Mouse (Mus musculus): ENCODE results near the gene Zscan25. TPM values are rescaled to one million over a fixed set of nuclear protein-coding genes. Genes with fewer than 3 reads are reported as not detected.
"Not testable (repeated sequence)": the region's sequence is repeated elsewhere in the genome, so short reads cannot be mapped to it uniquely, and the experiment has no call there.

Zscan25 gene
- 0.25 and 0.95 TPM in 2 replicates for polyA plus RNA-seq (2016; fragmentation: Nextera tagmentation; extraction: Ambion mirVana)

DNA sequence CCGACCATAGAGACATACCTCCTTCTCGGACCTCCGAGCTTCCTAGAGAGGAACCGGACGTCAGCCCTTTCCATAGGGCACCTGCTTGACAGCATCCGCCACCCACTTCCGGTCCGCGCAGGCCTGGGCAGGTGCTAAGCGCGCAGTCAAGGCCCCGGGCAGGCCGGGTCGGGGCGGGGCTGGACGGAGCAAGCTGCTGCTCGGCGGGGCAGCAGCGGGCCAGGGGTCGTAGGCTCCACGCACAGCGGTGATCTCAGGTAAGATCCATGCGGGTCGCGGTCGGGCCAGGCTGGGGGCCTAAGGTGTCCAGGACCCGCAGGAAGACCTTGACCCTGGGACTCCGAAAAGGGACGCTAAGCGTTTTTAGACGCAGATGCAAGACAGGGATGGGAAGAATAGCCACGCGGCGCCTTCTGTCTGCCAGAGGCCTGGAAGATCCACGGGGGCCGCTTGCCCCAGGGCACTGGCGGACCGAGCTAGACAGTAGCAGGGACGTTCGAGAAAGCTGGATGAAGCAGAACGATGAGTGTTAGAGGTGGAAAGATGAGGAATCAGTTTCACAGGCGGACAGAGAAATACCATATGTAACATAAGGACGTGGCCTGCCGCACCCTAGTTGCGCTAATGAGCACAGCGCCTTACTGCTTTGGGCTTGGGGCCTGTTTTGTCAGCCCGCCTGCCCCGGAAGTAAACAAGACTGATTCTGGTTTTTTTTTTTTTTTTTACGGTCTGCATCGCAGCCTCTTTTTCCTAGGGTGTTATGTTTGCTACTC is at the start of gene Zscan25:
TSS of gene Zscan25 (plus strand) at position 130 of the 773 bp plus-strand sequence.
- H3K36me3 ChIP-seq, result peaks cover 32% of the 10 kb centered on the region
- H3K27me3 ChIP-seq (ENCODE audit: insufficient read depth, poor library complexity, severe bottlenecking), result no peaks in the 10 kb centered on the region
- under 1% methylated on average over 50 of the region's 50 CpGs for WGBS
- peak; percentile 93 for DNase-seq (ENCODE audit: low spot score)
- H3K4me1 ChIP-seq (replicated peaks), result peaks cover 12% of the 10 kb centered on the region
- no peaks in the 10 kb centered on the region for H3K9me3 ChIP-seq
- H3K27ac ChIP-seq, result peak within 1 kb of the TSS; percentile 94
- peak within 1 kb of the TSS; percentile 90 for H3K4me3 ChIP-seq

DNA sequence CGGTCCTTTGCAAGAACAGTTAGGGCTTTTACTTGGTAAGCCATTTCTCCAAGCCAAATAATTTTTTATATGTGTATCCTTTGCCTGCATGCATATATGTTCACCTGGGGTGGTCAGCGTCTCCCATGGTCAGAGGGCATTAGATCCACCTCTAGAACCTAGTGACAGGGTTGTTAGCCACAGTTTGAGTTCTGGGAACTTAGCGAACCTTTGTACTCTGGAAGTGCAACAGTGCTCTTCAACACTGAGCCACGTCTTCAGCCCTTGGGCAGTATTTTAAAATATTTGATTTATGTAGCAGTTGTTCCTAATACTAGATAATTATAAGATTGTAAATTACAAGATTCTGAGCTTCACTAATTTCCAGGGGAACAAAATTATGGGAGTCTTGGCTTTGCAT is 49.7 kb upstream of the Zscan25 start:
- H3K27ac ChIP-seq, result peak overlapping the region; percentile 93
- peaks cover 24% of the 10 kb centered on the region for H3K36me3 ChIP-seq
- WGBS, result 87% methylated on average over 4 of the region's 4 CpGs
- no peaks in the 10 kb centered on the region for H3K27me3 ChIP-seq (ENCODE audit: insufficient read depth, poor library complexity, severe bottlenecking)
- H3K4me3 ChIP-seq, result peak overlapping the region; percentile 100
- no peaks in the 10 kb centered on the region for H3K9me3 ChIP-seq
- H3K4me1 ChIP-seq (replicated peaks), result peaks cover 23% of the 10 kb centered on the region
- DNase-seq (ENCODE audit: low spot score), result no peak

DNA sequence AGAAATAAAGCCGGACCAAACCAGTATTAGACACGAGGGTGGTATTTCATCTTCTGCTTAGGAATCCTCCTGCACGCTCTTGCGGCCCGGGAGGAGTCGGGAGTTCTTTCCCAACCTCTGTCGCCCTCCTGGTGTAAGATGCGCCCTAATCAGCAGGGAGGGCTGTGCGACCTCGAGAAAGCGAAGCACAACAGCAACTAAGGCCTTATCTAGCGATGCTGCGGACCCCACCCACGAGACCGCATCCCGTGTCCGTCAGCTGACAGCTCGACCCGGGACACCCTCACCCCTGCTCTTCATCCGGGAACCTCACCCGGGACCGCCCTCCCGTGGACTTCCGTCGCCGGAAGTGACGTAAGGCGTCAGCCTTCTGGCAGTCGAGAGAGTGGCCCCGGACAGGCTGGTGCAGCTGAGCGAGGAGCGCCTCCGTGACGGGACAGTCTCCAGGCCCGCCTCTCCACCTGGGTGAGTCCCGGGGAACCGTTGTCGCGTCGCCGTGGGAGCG is 48.9 kb upstream of the Zscan25 start, which contains the start of gene Zfp655:
TSS of gene Zfp655 (plus strand) at position 349 of the 505 bp plus-strand sequence.
- Histone ChIP-seq H3K27ac (peak within 1 kb of the TSS; percentile 93), H3K27me3 (ENCODE audit: insufficient read depth, poor library complexity, severe bottlenecking) (no peaks in the 10 kb centered on the region), H3K9me3 (no peaks in the 10 kb centered on the region), H3K36me3 (peaks cover 32% of the 10 kb centered on the region), H3K4me1 (replicated peaks) (peaks cover 23% of the 10 kb centered on the region), H3K4me3 (peak within 1 kb of the TSS; percentile 100)
- DNase-seq (ENCODE audit: low spot score), result peak; percentile 97
- WGBS, result under 1% methylated on average over 42 of the region's 42 CpGs

DNA sequence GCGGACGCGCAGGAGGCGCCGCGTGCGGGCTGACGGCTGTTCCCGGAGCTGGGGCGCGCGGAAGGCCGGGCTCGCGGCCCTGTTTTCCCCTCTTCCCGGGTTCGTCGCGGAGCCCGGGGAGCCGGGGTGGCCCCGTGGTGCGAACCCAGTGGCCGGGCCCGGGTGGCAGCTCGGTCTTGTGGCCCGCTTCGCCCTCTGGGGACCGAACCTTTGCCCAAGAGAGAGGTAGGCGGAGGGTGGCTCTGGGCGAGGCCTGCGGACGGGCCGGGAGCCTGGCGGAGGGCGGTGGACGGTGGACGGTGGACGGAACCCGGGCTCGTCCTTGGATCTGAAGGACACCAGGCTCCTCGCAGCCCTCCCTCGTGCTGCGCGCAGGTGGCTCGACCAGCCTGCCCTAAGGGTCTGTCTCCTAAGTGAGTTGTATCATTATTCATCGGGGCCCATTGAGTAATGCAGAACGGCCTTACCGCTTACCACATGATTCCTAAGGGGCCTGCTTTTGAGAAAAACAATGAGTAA is 48.3 kb upstream of the Zscan25 start:
- Histone ChIP-seq H3K9me3 (no peaks in the 10 kb centered on the region), H3K36me3 (peaks cover 38% of the 10 kb centered on the region), H3K4me1 (replicated peaks) (peaks cover 23% of the 10 kb centered on the region), H3K27ac (peak overlapping the region; percentile 93), H3K27me3 (ENCODE audit: insufficient read depth, poor library complexity, severe bottlenecking) (no peaks in the 10 kb centered on the region), H3K4me3 (peak overlapping the region; percentile 100)
- under 1% methylated on average over 49 of the region's 49 CpGs for WGBS
- DNase-seq (ENCODE audit: low spot score), result no peak

DNA sequence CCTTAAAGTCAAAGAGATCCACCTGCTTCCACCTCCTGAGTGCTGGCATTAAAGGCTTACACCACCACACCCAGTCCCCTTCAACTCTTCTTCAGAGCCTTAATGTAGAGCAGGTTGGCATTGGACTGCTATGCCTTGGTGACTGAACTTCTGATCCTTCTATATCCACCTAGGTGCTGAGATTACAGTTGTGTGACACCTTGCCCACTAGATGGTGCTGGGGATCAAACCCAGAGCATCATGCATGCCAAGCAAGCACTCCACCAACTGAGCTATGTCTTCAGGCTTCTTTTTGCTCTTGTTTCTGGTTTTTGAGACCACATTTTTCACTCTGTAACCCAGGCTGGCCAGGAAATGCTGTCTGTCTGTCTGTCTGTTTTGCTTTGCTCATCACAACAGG is 45.7 kb upstream of the Zscan25 start:
- Histone ChIP-seq H3K4me3 (no peak overlapping the region), H3K27me3 (ENCODE audit: insufficient read depth, poor library complexity, severe bottlenecking) (no peaks in the 10 kb centered on the region), H3K27ac (no peak overlapping the region), H3K9me3 (no peaks in the 10 kb centered on the region), H3K36me3 (peaks cover 64% of the 10 kb centered on the region), H3K4me1 (replicated peaks) (peaks cover 23% of the 10 kb centered on the region)
- peak; percentile 14 for DNase-seq (ENCODE audit: low spot score)

DNA sequence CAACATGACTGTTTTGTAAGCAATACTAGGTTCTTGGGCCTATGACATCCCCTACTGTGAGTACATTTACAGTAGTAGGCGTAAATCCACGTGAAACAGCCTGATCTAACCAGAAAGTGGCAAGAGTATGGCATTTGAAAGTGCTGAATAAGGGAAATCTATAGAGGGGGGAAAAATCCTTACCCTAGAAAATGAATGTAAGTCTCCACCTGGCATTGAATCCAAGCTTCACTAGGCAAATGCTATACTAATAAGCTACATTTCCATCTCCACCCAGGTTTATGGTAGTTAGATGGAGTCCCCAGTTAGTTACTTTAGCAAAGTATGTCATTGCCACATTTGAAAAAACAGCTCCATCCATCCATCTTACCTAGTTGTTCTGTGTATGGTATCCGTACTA is 30.8 kb upstream of the Zscan25 start:
- no peaks in the 10 kb centered on the region for H3K27me3 ChIP-seq (ENCODE audit: insufficient read depth, poor library complexity, severe bottlenecking)
- H3K36me3 ChIP-seq, result peaks cover 83% of the 10 kb centered on the region
- H3K9me3 ChIP-seq, result no peaks in the 10 kb centered on the region
- 92% methylated on average over 3 of the region's 3 CpGs for WGBS
- H3K4me1 ChIP-seq (replicated peaks), result no peaks in the 10 kb centered on the region
- H3K27ac ChIP-seq, result no peak overlapping the region
- DNase-seq (ENCODE audit: low spot score), result no peak
- H3K4me3 ChIP-seq, result no peak overlapping the region

DNA sequence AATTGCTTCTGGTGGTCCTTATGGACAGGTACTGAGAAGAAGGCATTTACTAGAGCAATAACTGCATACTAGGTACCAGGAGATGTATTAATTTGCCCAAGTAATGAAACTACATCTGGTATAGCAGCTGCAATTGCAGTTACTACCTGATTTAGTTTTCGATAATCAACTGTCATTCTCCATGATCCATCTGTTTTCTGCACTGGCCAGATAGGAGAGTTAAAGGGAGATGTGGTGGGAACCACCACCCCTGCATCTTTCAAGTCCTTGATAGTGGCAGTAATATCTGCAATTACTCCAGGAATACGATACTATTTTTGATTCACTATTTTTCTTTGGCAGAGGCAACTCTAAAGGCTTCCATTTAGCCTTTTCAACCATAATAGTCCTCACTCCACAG is 6.7 kb upstream of the Zscan25 start:
- not testable (repeated sequence) for H3K4me1 ChIP-seq (replicated peaks); H3K36me3 ChIP-seq; H3K27ac ChIP-seq; H3K9me3 ChIP-seq; H3K27me3 ChIP-seq (ENCODE audit: insufficient read depth, poor library complexity, severe bottlenecking); DNase-seq (ENCODE audit: low spot score); H3K4me3 ChIP-seq
- 90% methylated on average over 2 of the region's 2 CpGs for WGBS

DNA sequence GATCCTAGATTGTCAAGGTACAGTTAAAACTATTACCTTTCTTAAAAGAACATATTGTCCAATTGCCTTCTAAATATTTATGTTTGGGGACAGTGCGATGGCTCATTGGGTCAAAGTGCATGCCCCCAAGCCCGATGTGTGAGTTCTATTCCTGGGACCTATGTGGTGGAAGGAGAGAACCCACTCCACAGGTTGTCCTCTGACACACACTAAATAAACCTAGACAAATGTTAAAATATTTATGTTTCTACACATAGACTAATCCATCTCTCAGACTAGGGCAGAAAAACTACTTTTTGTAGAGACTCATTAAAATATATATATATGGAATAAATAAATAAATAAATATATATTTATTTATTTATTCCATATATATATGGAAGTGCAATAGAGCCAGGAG is 352 bp upstream of the Zscan25 start:
- Histone ChIP-seq H3K9me3 (no peaks in the 10 kb centered on the region), H3K4me1 (replicated peaks) (peaks cover 12% of the 10 kb centered on the region), H3K27me3 (ENCODE audit: insufficient read depth, poor library complexity, severe bottlenecking) (no peaks in the 10 kb centered on the region), H3K36me3 (peaks cover 26% of the 10 kb centered on the region), H3K27ac (no peak overlapping the region), H3K4me3 (peak overlapping the region; percentile 90)
- 87% methylated on average over 2 of the region's 2 CpGs for WGBS
- no peak for DNase-seq (ENCODE audit: low spot score)

DNA sequence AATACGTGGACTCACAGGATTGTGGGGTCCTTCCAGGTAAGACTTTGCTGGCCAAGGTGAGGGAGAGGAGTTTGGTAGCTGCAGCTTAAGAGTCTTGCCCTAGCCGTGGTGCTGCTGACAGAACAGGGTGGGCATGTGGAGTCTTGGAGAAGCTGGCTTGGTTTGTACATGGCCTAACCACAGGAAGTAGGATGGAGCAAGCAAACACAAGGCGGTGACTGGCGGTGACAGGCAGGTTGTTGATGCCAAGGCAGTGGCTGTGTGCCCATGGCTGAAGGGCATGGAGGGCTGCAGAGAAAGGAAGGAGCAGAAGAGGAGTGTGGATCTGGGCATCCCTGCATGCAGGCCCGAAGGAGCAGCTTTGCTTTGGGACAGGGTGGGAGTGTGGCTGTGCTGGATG is 8.1 kb downstream of the Zscan25 start:
- no peak for DNase-seq (ENCODE audit: low spot score)
- no peaks in the 10 kb centered on the region for H3K4me1 ChIP-seq (replicated peaks)
- peaks cover 100% of the 10 kb centered on the region for H3K36me3 ChIP-seq
- H3K4me3 ChIP-seq, result no peak overlapping the region
- no peak overlapping the region for H3K27ac ChIP-seq
- no peaks in the 10 kb centered on the region for H3K27me3 ChIP-seq (ENCODE audit: insufficient read depth, poor library complexity, severe bottlenecking)
- H3K9me3 ChIP-seq, result 0 out of 2 replicates have a peak, but pooled peaks cover 3% of the 10 kb centered on the region
- 93% methylated on average over 5 of the region's 5 CpGs for WGBS

DNA sequence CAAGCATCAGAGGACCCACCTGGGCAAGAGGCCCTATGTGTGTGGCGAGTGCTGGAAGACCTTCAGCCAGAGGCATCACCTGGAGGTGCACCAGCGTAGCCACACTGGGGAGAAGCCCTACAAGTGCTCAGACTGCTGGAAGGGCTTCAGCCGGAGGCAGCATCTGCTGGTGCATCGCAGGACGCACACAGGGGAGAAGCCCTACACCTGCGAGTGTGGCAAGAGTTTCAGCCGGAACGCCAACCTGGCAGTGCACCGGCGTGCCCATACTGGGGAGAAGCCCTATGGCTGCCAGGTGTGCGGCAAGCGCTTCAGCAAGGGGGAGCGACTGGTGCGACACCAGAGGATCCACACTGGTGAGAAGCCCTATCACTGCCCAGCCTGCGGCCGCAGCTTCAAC is 10.4 kb downstream of the Zscan25 start:
- Histone ChIP-seq H3K4me1 (replicated peaks) (no peaks in the 10 kb centered on the region), H3K27ac (no peak overlapping the region), H3K36me3 (peaks cover 93% of the 10 kb centered on the region), H3K27me3 (ENCODE audit: insufficient read depth, poor library complexity, severe bottlenecking) (no peaks in the 10 kb centered on the region), H3K4me3 (no peak overlapping the region), H3K9me3 (0 out of 2 replicates have a peak, but pooled peaks cover 3% of the 10 kb centered on the region)
- no peak for DNase-seq (ENCODE audit: low spot score)
- 97% methylated on average over 16 of the region's 16 CpGs for WGBS

DNA sequence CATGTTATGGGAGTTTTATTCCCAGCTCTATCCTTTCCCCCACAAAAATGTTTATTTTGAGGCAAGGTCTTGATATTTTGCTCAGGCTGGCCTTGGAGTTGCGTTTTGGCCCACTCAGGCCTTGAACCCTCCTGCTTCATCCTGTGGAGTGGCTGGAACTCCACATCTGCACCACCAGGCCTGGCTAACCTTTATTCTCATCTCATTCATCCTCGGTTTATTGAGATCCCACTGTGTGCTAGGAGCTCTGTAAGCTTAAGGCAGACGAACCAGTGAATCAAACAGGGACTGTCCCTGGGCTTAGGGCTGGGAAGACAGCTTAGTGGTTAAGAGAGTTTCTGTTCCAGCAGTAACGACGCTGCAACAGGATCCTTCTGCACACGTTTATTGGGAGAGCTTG is 12.1 kb downstream of the Zscan25 start:
- peaks cover 76% of the 10 kb centered on the region for H3K36me3 ChIP-seq
- no peaks in the 10 kb centered on the region for H3K27me3 ChIP-seq (ENCODE audit: insufficient read depth, poor library complexity, severe bottlenecking)
- H3K9me3 ChIP-seq, result 0 out of 2 replicates have a peak, but pooled peaks cover 3% of the 10 kb centered on the region
- no peak overlapping the region for H3K27ac ChIP-seq
- no peaks in the 10 kb centered on the region for H3K4me1 ChIP-seq (replicated peaks)
- no peak for DNase-seq (ENCODE audit: low spot score)
- WGBS, result 95% methylated on average over 6 of the region's 6 CpGs
- H3K4me3 ChIP-seq, result no peak overlapping the region

DNA sequence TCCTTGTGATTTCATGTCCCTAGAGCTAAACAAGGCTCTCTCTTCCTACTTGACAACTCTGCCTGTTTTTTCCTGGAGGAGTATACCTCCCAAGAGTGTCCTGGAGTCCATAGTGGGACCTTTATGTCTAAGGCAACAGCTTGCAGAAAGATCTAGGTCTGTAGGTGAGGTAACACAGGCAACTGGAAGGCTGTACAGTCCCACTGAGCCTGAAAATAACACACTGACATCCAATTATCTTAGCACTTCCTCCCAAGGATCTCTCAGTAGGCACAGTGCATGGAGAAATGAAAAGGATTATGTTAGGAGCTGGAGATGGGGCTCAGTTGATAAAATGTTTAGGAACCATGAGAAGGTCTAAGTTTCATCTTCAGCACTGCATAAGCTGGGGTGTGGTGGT is 20.2 kb downstream of the Zscan25 start:
- no peaks in the 10 kb centered on the region for H3K27me3 ChIP-seq (ENCODE audit: insufficient read depth, poor library complexity, severe bottlenecking)
- no peak overlapping the region for H3K4me3 ChIP-seq
- H3K36me3 ChIP-seq, result no peaks in the 10 kb centered on the region
- H3K4me1 ChIP-seq (replicated peaks), result no peaks in the 10 kb centered on the region
- DNase-seq (ENCODE audit: low spot score), result no peak
- no peak overlapping the region for H3K27ac ChIP-seq
- no peaks in the 10 kb centered on the region; the same call in 1 of the 2 replicates for H3K9me3 ChIP-seq

DNA sequence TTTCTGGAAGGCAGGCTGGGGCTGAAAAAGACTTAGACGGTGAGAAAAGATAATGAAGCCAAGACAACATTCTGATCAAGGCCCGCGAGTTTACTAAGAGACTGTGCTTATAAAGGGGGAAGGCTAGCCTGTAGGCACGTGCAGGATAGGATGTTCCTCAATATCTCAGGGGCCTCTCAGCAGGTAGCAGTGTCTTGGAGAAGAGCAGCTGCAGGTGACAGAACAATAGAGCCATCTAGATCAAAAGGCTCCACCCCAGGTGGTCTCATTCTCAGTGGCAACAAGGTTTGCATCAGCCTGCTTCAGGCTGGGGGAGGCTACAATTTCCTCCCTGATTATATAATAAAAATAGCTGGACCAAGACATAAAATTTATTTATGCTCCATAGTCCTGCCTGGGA is 21.5 kb downstream of the Zscan25 start:
- DNase-seq (ENCODE audit: low spot score); H3K27ac ChIP-seq; H3K4me3 ChIP-seq; H3K4me1 ChIP-seq (replicated peaks); H3K27me3 ChIP-seq (ENCODE audit: insufficient read depth, poor library complexity, severe bottlenecking); H3K36me3 ChIP-seq; H3K9me3 ChIP-seq: not testable (repeated sequence)
- 68% methylated on average over 4 of the region's 4 CpGs for WGBS

All from hindbrain, embryonic 10.5 days (tissue).